Comparison of ENCODE assay signal across 8 mouse cellular contexts in the genomic region with DNA sequence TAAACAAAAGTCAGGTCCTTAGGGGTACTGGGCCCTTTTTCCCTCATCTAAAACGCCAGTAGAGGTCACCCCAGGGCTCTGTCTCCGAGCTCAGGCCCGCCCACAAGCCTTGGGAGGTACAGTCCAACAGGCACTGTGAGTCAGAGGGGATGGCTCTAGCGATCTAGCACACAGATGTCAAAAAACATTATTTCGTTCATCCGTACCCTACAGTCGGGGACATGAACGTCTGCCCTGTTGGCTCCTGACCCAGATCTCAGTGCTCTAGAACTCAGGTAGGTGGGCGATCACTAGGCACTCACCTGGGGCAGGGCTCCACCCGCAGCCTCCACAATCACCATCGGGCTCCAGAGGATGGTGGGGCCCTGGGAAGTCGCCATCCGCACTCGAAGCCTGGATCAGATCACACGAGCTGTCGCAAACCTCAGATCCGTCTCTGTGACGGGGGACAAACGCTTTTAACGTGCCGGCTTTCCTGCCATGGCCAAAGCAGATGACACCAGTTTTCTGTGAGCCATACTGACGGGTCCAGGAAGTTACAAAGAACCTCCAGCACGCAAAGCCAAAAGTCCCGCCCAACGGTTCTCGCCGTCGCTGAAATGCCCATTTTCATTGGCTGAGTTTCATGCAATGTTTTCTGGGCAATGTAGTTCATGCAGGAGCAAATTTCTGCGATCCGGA. TPM values are rescaled to one million over a fixed set of nuclear protein-coding genes. Genes with fewer than 3 reads are reported as not detected.
DNase-seq lines count a peak whose midpoint lies in the region; ATAC-seq and TF ChIP-seq lines count a peak whose summit lies in the region.

A gene (minus strand): TSS at position 568 of the 681 bp plus-strand sequence.

- ATAC-seq in heart, embryonic 15.5 days (replicated peaks; ENCODE audit: insufficient number of reproducible peaks, insufficient read depth, low FRiP score, low read depth): peak; percentile 92
- ATAC-seq in liver, embryonic 14.5 days (ENCODE audit: insufficient read depth): peak; percentile 92
- ATAC-seq in neural tube, embryonic 11.5 days (ENCODE audit: insufficient read depth, low FRiP score, low TSS enrichment): peak; percentile 91
- ATAC-seq in stomach, postnatal 0 days (ENCODE audit: low FRiP score, low TSS enrichment): peak; percentile 96

- H3K9me3 ChIP-seq in forebrain, embryonic 10.5 days: no peaks in the 10 kb centered on the region
- no peaks in the 10 kb centered on the region for H3K9me3 ChIP-seq in heart, embryonic 15.5 days (replicated peaks)
- no peaks in the 10 kb centered on the region for H3K9me3 ChIP-seq in liver, embryonic 14.5 days (ENCODE audit: control insufficient read depth, low read length)
- H3K9me3 ChIP-seq in neural tube, embryonic 11.5 days (ENCODE audit: control insufficient read depth, low read length): no peaks in the 10 kb centered on the region
- H3K9me3 ChIP-seq in stomach, postnatal 0 days (ENCODE audit: control insufficient read depth, low read length): no peaks in the 10 kb centered on the region

- H3K4me3 ChIP-seq in forebrain, embryonic 10.5 days: peak within 1 kb of the TSS; percentile 64
- peak within 1 kb of the TSS; percentile 76 for H3K4me3 ChIP-seq in heart, embryonic 15.5 days
- peak within 1 kb of the TSS; percentile 68 to 89 for H3K4me3 ChIP-seq in liver, embryonic 14.5 days (ENCODE audit: insufficient read depth in 1 of 2, low read depth in 2 of 2, low read length in 2 of 2)
- peak within 1 kb of the TSS; percentile 49 for H3K4me3 ChIP-seq in neural tube, embryonic 11.5 days (ENCODE audit: low read depth, low read length)
- H3K4me3 ChIP-seq in stomach, postnatal 0 days (ENCODE audit: low read depth, low read length): peak within 1 kb of the TSS; percentile 63

- peak within 1 kb of the TSS; percentile 71 for H3K4me2 ChIP-seq in heart, embryonic 15.5 days
- H3K4me2 ChIP-seq in liver, embryonic 14.5 days (ENCODE audit: low read depth): peak within 1 kb of the TSS; percentile 65
- peak within 1 kb of the TSS; percentile 52 for H3K4me2 ChIP-seq in neural tube, embryonic 11.5 days (ENCODE audit: low read depth)
- peak within 1 kb of the TSS; percentile 66 for H3K4me2 ChIP-seq in stomach, postnatal 0 days (replicated peaks; ENCODE audit: low read depth)

- peak within 1 kb of the TSS; percentile 81 for H3K27ac ChIP-seq in forebrain, embryonic 10.5 days
- H3K27ac ChIP-seq in heart, embryonic 15.5 days: peak within 1 kb of the TSS; percentile 72
- no peak within 1 kb of the TSS for H3K27ac ChIP-seq in liver, embryonic 14.5 days
- no peak within 1 kb of the TSS for H3K27ac ChIP-seq in neural tube, embryonic 11.5 days (ENCODE audit: low read depth, low read length)
- peak within 1 kb of the TSS; percentile 79 for H3K27ac ChIP-seq in stomach, postnatal 0 days (replicated peaks)

- peak; percentile 66 for TF ChIP-seq CTCF in liver, embryonic 14.5 days (IDR thresholded peaks at IDR 0.05; ENCODE audit: low read depth)
- TF ChIP-seq CTCF in stomach, postnatal 0 days (IDR thresholded peaks at IDR 0.05; ENCODE audit: low read depth): peak; percentile 69

- H3K27me3 ChIP-seq in forebrain, embryonic 10.5 days (ENCODE audit: poor library complexity, severe bottlenecking): no peaks in the 10 kb centered on the region
- no peaks in the 10 kb centered on the region for H3K27me3 ChIP-seq in heart, embryonic 15.5 days
- no peaks in the 10 kb centered on the region for H3K27me3 ChIP-seq in liver, embryonic 14.5 days (ENCODE audit: control insufficient read depth, insufficient read depth, low read length)
- no peaks in the 10 kb centered on the region for H3K27me3 ChIP-seq in neural tube, embryonic 11.5 days (ENCODE audit: control insufficient read depth, insufficient read depth, low read length)
- no peaks in the 10 kb centered on the region for H3K27me3 ChIP-seq in stomach, postnatal 0 days (ENCODE audit: control insufficient read depth, insufficient read depth, low read length)

- DNase-seq in CD8-positive naive resting alpha-beta T cell, adult 2 months (ENCODE audit: low read depth in 2 of 2, low spot score in 2 of 2): peak; percentile 69 to 72
- peak; percentile 82 for DNase-seq in c-Kit-positive CD71-negative TER-119-negative erythroid progenitor cells, embryonic 14.5 days (ENCODE audit: low read depth)
- peak; percentile 82 for DNase-seq in forebrain, embryonic 10.5 days (ENCODE audit: extremely low spot score, low spot score)
- peak; percentile 89 to 92 for DNase-seq in kidney, postnatal 25 days
- peak; percentile 67 to 72 (median 68) for DNase-seq in liver, embryonic 14.5 days (ENCODE audit: low read depth in 3 of 3, low spot score in 3 of 3)
- DNase-seq in neural tube, embryonic 11.5 days (ENCODE audit: low spot score): peak; percentile 87
- DNase-seq in stomach, postnatal 0 days (ENCODE audit: low spot score): peak; percentile 85

- no peak for TF ChIP-seq EP300 in liver, embryonic 14.5 days (IDR thresholded peaks at IDR 0.05; ENCODE audit: low read depth)
- no peak for TF ChIP-seq EP300 in stomach, postnatal 0 days (optimal IDR thresholded peaks at IDR 0.05)

- peak within 1 kb of the TSS; percentile 54 for H3K9ac ChIP-seq in heart, embryonic 15.5 days
- peak within 1 kb of the TSS; percentile 15 for H3K9ac ChIP-seq in liver, embryonic 14.5 days (replicated peaks)
- H3K9ac ChIP-seq in neural tube, embryonic 11.5 days (ENCODE audit: low read length): peak within 1 kb of the TSS; percentile 57
- H3K9ac ChIP-seq in stomach, postnatal 0 days (ENCODE audit: low read length): peak within 1 kb of the TSS; percentile 63

- WGBS in forebrain, embryonic 10.5 days: under 1% methylated on average over 30 of the region's 30 CpGs
- whole genome bisulfite sequencing in heart, embryonic 15.5 days: under 1% methylated on average over 30 of the region's 30 CpGs
- WGBS in liver, embryonic 14.5 days (ENCODE audit: insufficient replicate concordance): under 1% methylated on average over 30 of the region's 30 CpGs
- under 1% methylated on average over 30 of the region's 30 CpGs for WGBS in neural tube, embryonic 11.5 days
- under 1% methylated on average over 30 of the region's 30 CpGs for WGBS in stomach, postnatal 0 days

- H3K36me3 ChIP-seq in forebrain, embryonic 10.5 days (replicated peaks): peaks cover 32% of the 10 kb centered on the region
- H3K36me3 ChIP-seq in heart, embryonic 15.5 days: peaks cover 9% of the 10 kb centered on the region
- H3K36me3 ChIP-seq in liver, embryonic 14.5 days (replicated peaks; ENCODE audit: control insufficient read depth, insufficient read depth, low read depth): no peaks in the 10 kb centered on the region
- no peaks in the 10 kb centered on the region; the same call in 1 of the 2 replicates for H3K36me3 ChIP-seq in neural tube, embryonic 11.5 days (ENCODE audit: control insufficient read depth, insufficient read depth, low read length)
- H3K36me3 ChIP-seq in stomach, postnatal 0 days (ENCODE audit: control insufficient read depth, insufficient read depth, low read length): peaks cover 5% of the 10 kb centered on the region; the same call in 1 of the 2 replicates

- H3K4me1 ChIP-seq in forebrain, embryonic 10.5 days: peaks cover 10% of the 10 kb centered on the region
- H3K4me1 ChIP-seq in heart, embryonic 15.5 days (replicated peaks): peaks cover 11% of the 10 kb centered on the region
- peaks cover 0 to 5% of the 10 kb centered on the region in 2 experiments; a peak in 3 of 4 replicates for H3K4me1 ChIP-seq in liver, embryonic 14.5 days (replicated peaks; ENCODE audit: control insufficient read depth in 2 of 2, insufficient read depth in 2 of 2, low read length in 1 of 2)
- 0 out of 2 replicates have a peak, but pooled peaks cover 6% of the 10 kb centered on the region for H3K4me1 ChIP-seq in neural tube, embryonic 11.5 days (ENCODE audit: control insufficient read depth, insufficient read depth, low read length)
- 0 out of 2 replicates have a peak, but pooled peaks cover 2% of the 10 kb centered on the region for H3K4me1 ChIP-seq in stomach, postnatal 0 days (replicated peaks; ENCODE audit: control insufficient read depth, insufficient read depth)

RNA-seq across cellular contexts. Expression of the gene that starts here (rescaled TPM):
- 13.8 and 14.4 TPM in 2 replicates for polyA plus RNA-seq in forebrain, embryonic 10.5 days (2016; fragmentation: Nextera tagmentation; extraction: Ambion mirVana)
- 6.0 and 7.6 TPM in 2 replicates for polyA plus RNA-seq in heart, embryonic 15.5 days (2015; fragmentation: Nextera tagmentation; extraction: Ambion mirVana)
- 2.6 and 3.0 TPM in 2 replicates for polyA plus RNA-seq in liver, embryonic 14.5 days (2012; rRNA removed)
- polyA plus RNA-seq in liver, embryonic 14.5 days (2014; fragmentation: Nextera tagmentation; extraction: Ambion mirVana): 5.0 and 5.6 TPM in 2 replicates
- polyA plus RNA-seq in neural tube, embryonic 11.5 days (2014; fragmentation: Nextera tagmentation; extraction: Ambion mirVana): 17.4 and 18.7 TPM in 2 replicates
- polyA plus RNA-seq in stomach, postnatal 0 days (2015; fragmentation: Nextera tagmentation; extraction: Ambion mirVana): 10.0 and 10.7 TPM in 2 replicates

Comparison
In these comparisons a context has a peak if more than half of its experiments do, and no peak if none do; other contexts are left out.
1. H3K27ac ChIP-seq: peak in forebrain, embryonic 10.5 days (single experiment), heart, embryonic 15.5 days (single experiment) and stomach, postnatal 0 days (single experiment); none in liver, embryonic 14.5 days (single experiment) and neural tube, embryonic 11.5 days (single experiment).
2. Peak in every context shown above with its lines, with median percentiles within 50 percentile points of each other: DNase-seq, H3K4me3 ChIP-seq, ATAC-seq, H3K4me2 ChIP-seq and H3K9ac ChIP-seq.